Mouse (Mus musculus) kidney, adult 2 months (tissue): ENCODE data around the gene Txndc16.

Source experiments
- CTCF ChIP-seq: fragments of 200-500 bp; conservative IDR thresholded peaks from 2 replicates; pipeline ENCODE4 v1.5.1; 2011; ENCODE audit warnings: low read depth, mild to moderate bottlenecking, control low read depth, low read length, moderate library complexity, mixed read lengths; ENCODE audit not compliant: insufficient read depth, insufficient read length
- POLR2A ChIP-seq: fragments of 200-500 bp; IDR thresholded peaks from one replicate; pipeline ENCODE4 v1.6.1; 2011; ENCODE audit warnings: low read depth, low read length, control low read depth

- TF ChIP-seq CTCF: no peak
- TF ChIP-seq POLR2A: no peak
Observed at GRCm38 (mm10) chr14:45200607-45201006, 19.5 kb downstream of the Txndc16 start.
